Mouse (Mus musculus) spleen, adult 2 months (tissue): Measurements from ENCODE around the gene Hsd17b1. TPM values are rescaled to one million over a fixed set of nuclear protein-coding genes. Genes with fewer than 3 reads are reported as not detected.
A peak's percentile ranks its signal among the peaks of the same experiment; 100 is the strongest.

Experiments used
- DNase-seq, 2 experiments: peaks; one replicate each; pipeline versions ENCODE4 v3.0.0 to v3.0.0-alpha.2; 2012 to 2021; ENCODE audit warnings: low spot score in 2 of 2, low read depth in 1 of 2
- H3K27ac ChIP-seq: fragments of 200-500 bp; 2 replicates; pipeline ENCODE4 v1.5.1; 2012; ENCODE audit warnings: low read length, inconsistent platforms; ENCODE audit not compliant: insufficient read depth
- H3K27me3 ChIP-seq: fragments of 200-500 bp; 2 replicates; pipeline ENCODE4 v1.6.1; 2012; ENCODE audit warnings: mild to moderate bottlenecking, moderate library complexity, low read length, inconsistent platforms; ENCODE audit not compliant: control insufficient read depth, insufficient read depth
- H3K36me3 ChIP-seq: fragments of 200-500 bp; 2 replicates; pipeline ENCODE4 v1.6.1; 2012; ENCODE audit warnings: mild to moderate bottlenecking, low read length, inconsistent platforms; ENCODE audit not compliant: control insufficient read depth, insufficient read depth
- H3K4me1 ChIP-seq: fragments of 200-500 bp; 2 replicates; pipeline ENCODE4 v1.6.1; 2011; ENCODE audit warnings: inconsistent platforms; ENCODE audit not compliant: control insufficient read depth, insufficient read depth, insufficient read length
- H3K4me3 ChIP-seq: fragments of 200-500 bp; 2 replicates; pipeline ENCODE4 v1.5.1; 2011; ENCODE audit warnings: mild to moderate bottlenecking, inconsistent platforms; ENCODE audit not compliant: insufficient read depth, insufficient read length; ENCODE audit errors: extremely low read depth
- CTCF ChIP-seq: fragments of 200-500 bp; IDR thresholded peaks from 2 replicates; pipeline ENCODE4 v1.5.1; 2011; ENCODE audit warnings: mild to moderate bottlenecking, inconsistent platforms; ENCODE audit not compliant: insufficient read depth, insufficient read length, insufficient replicate concordance; ENCODE audit errors: extremely low read depth
- POLR2A ChIP-seq: fragments of 200-500 bp; IDR thresholded peaks from 2 replicates; pipeline ENCODE4 v1.6.1; 2011; ENCODE audit warnings: low read depth, low read length, inconsistent platforms
- WGBS: fragments of 180-500 bp; shearing (Covaris S2); methylation state at CpG from one replicate; pipeline ENCODE4 v1.1.7; 2018; 5-methylcytosine and 5-hydroxymethylcytosine counted together
- polyA plus RNA-seq: library from polyadenylated mRNA; depleted of rRNA; stranded (reverse); fragments of >200 nt; gene quantifications from 2 replicates; pipeline ENCODE4 v1.2.3, GENCODE M21; 2012

Hsd17b1 gene
- polyA plus RNA-seq, 1 experiment: 1.2 TPM

- Histone ChIP-seq H3K36me3 (peaks cover 43% of the 10 kb centered on the region), H3K27ac (no peak overlapping the region), H3K4me3 (no peak overlapping the region), H3K4me1 (no peaks in the 10 kb centered on the region), H3K27me3 (no peaks in the 10 kb centered on the region)
- no peak for DNase-seq
- TF ChIP-seq CTCF: no peak
- TF ChIP-seq POLR2A: no peak
- 95% methylated on average over 8 of the region's 8 CpGs for WGBS
Measured at GRCm38 (mm10) chr11:101034614-101035327, 43.4 kb upstream of the Hsd17b1 start.

- H3K4me1 ChIP-seq: no peaks in the 10 kb centered on the region
- no peak overlapping the region for H3K27ac ChIP-seq
- peaks cover 40% of the 10 kb centered on the region for H3K36me3 ChIP-seq
- TF ChIP-seq CTCF (no peak), POLR2A (no peak)
- 83% methylated on average over 4 of the region's 4 CpGs for WGBS
- no peak for DNase-seq
- no peak overlapping the region for H3K4me3 ChIP-seq
- H3K27me3 ChIP-seq: no peaks in the 10 kb centered on the region
Measured at GRCm38 (mm10) chr11:101035328-101035695, 42.9 kb upstream of the Hsd17b1 start.

- Histone ChIP-seq H3K4me1 (no peaks in the 10 kb centered on the region), H3K27ac (no peak overlapping the region), H3K4me3 (no peak overlapping the region), H3K36me3 (peaks cover 38% of the 10 kb centered on the region), H3K27me3 (no peaks in the 10 kb centered on the region)
- TF ChIP-seq POLR2A: no peak
- no peak for TF ChIP-seq CTCF
- DNase-seq: no peak
- WGBS: 91% methylated on average over 10 of the region's 10 CpGs
Measured at GRCm38 (mm10) chr11:101037795-101038194, 40.4 kb upstream of the Hsd17b1 start.

GRCm38 (mm10) chr11:101045826-101046225 lies 32.4 kb upstream of the Hsd17b1 start:
- WGBS: 79% methylated on average over 4 of the region's 4 CpGs
- TF ChIP-seq CTCF (no peak), POLR2A (no peak)
- Histone ChIP-seq H3K4me3 (no peak overlapping the region), H3K4me1 (peaks cover 4% of the 10 kb centered on the region; the same call in 1 of the 2 replicates), H3K27ac (no peak overlapping the region), H3K36me3 (peaks cover 32% of the 10 kb centered on the region), H3K27me3 (no peaks in the 10 kb centered on the region)
- no peak for DNase-seq

GRCm38 (mm10) chr11:101046440-101046839 lies 31.8 kb upstream of the Hsd17b1 start:
- no peak for TF ChIP-seq POLR2A
- TF ChIP-seq CTCF: no peak
- WGBS: 15% methylated on average over 9 of the region's 9 CpGs
- peaks cover 30% of the 10 kb centered on the region for H3K36me3 ChIP-seq
- H3K27ac ChIP-seq: peak overlapping the region; percentile 61
- no peaks in the 10 kb centered on the region for H3K27me3 ChIP-seq
- DNase-seq: peak in 1 of 2 experiments; percentile 28
- no peak overlapping the region for H3K4me3 ChIP-seq
- H3K4me1 ChIP-seq: peaks cover 4% of the 10 kb centered on the region; the same call in 1 of the 2 replicates

- H3K27ac ChIP-seq: no peak overlapping the region
- DNase-seq: no peak
- H3K4me3 ChIP-seq: no peak overlapping the region
- H3K4me1 ChIP-seq: peaks cover 4% of the 10 kb centered on the region; the same call in 1 of the 2 replicates
- WGBS: 43% methylated on average over 3 of the region's 3 CpGs
- TF ChIP-seq POLR2A: no peak
- TF ChIP-seq CTCF: no peak
- no peaks in the 10 kb centered on the region for H3K27me3 ChIP-seq
- H3K36me3 ChIP-seq: peaks cover 30% of the 10 kb centered on the region
Measured at GRCm38 (mm10) chr11:101047502-101047901, 30.7 kb upstream of the Hsd17b1 start.

GRCm38 (mm10) chr11:101050359-101050758 lies 27.9 kb upstream of the Hsd17b1 start:
- TF ChIP-seq POLR2A (no peak), CTCF (no peak)
- Histone ChIP-seq H3K4me3 (no peak overlapping the region), H3K4me1 (peaks cover 4% of the 10 kb centered on the region; the same call in 1 of the 2 replicates), H3K27ac (no peak overlapping the region), H3K27me3 (no peaks in the 10 kb centered on the region), H3K36me3 (peaks cover 15% of the 10 kb centered on the region)
- 90% methylated on average over 9 of the region's 9 CpGs for WGBS
- DNase-seq: no peak

- WGBS: 85% methylated on average over 6 of the region's 6 CpGs
- no peak for DNase-seq
- Histone ChIP-seq H3K36me3 (peaks cover 14% of the 10 kb centered on the region), H3K27me3 (no peaks in the 10 kb centered on the region), H3K27ac (no peak overlapping the region), H3K4me3 (no peak overlapping the region), H3K4me1 (peaks cover 3% of the 10 kb centered on the region; the same call in 1 of the 2 replicates)
- no peak for TF ChIP-seq CTCF
- TF ChIP-seq POLR2A: no peak
Measured at GRCm38 (mm10) chr11:101051051-101051493, 27.1 kb upstream of the Hsd17b1 start.
